Comparison of ENCODE assay signal across 22 mouse cellular contexts in genomic region chr9:49987481-49987880, GRCm38 (mm10).
DNase-seq lines count a peak whose midpoint lies in the region; ATAC-seq and TF ChIP-seq lines count a peak whose summit lies in the region.
"Had no signal": no experiment of that assay in that cellular context is flagged by ENCODE, and none has a peak within 500 bp of the region (broad histone marks: within the 10 kb centered on the region; RNA-seq: fewer than 3 reads in every experiment).

No protein-coding gene starts in this region.

- no peak for TF ChIP-seq CTCF in forebrain, postnatal 0 days (IDR thresholded peaks at IDR 0.05; ENCODE audit: low read depth)

- ATAC-seq in kidney, embryonic 14.5 days (ENCODE audit: low FRiP score, low TSS enrichment), result 0 out of 2 replicates have a peak, but pooled peaks have one; percentile 32
- no peak for ATAC-seq in forebrain, postnatal 0 days
- ATAC-seq: forebrain, embryonic 15.5 days; hindbrain, postnatal 0 days; liver, embryonic 12.5 days had no signal

- H3K36me3 ChIP-seq in kidney, embryonic 14.5 days (ENCODE audit: control insufficient read depth, insufficient read depth, low read length), result no peaks in the 10 kb centered on the region
- H3K36me3 ChIP-seq in forebrain, postnatal 0 days (ENCODE audit: insufficient read depth), result no peaks in the 10 kb centered on the region
- H3K36me3 ChIP-seq: embryonic facial prominence, embryonic 15.5 days; forebrain, embryonic 15.5 days; limb, embryonic 13.5 days; liver, embryonic 12.5 days; midbrain, embryonic 10.5 days had no signal

- H3K27me3 ChIP-seq in kidney, embryonic 14.5 days (ENCODE audit: control insufficient read depth, insufficient read depth, low read length), result no peaks in the 10 kb centered on the region
- no peaks in the 10 kb centered on the region for H3K27me3 ChIP-seq in forebrain, postnatal 0 days (ENCODE audit: insufficient read depth, low read length)
- H3K27me3 ChIP-seq: embryonic facial prominence, embryonic 15.5 days; forebrain, embryonic 15.5 days; limb, embryonic 13.5 days; liver, embryonic 12.5 days had no signal

- no peak overlapping the region for H3K9ac ChIP-seq in kidney, embryonic 14.5 days (ENCODE audit: low read depth, low read length)
- H3K9ac ChIP-seq in forebrain, postnatal 0 days, result no peak overlapping the region
- H3K9ac ChIP-seq: embryonic facial prominence, embryonic 15.5 days; forebrain, embryonic 15.5 days; limb, embryonic 13.5 days; liver, embryonic 12.5 days had no signal

- no peak overlapping the region for H3K27ac ChIP-seq in kidney, embryonic 14.5 days (ENCODE audit: low read depth, low read length)
- no peak overlapping the region for H3K27ac ChIP-seq in forebrain, postnatal 0 days (ENCODE audit: low read depth, low read length)
- H3K27ac ChIP-seq: embryonic facial prominence, embryonic 15.5 days; forebrain, embryonic 15.5 days; hindbrain, postnatal 0 days; kidney, postnatal 0 days; limb, embryonic 13.5 days; liver, embryonic 12.5 days; midbrain, embryonic 10.5 days had no signal

- no peaks in the 10 kb centered on the region for H3K9me3 ChIP-seq in kidney, embryonic 14.5 days (ENCODE audit: control insufficient read depth, low read length)
- no peaks in the 10 kb centered on the region for H3K9me3 ChIP-seq in forebrain, postnatal 0 days (ENCODE audit: low read length)
- H3K9me3 ChIP-seq: embryonic facial prominence, embryonic 15.5 days; forebrain, embryonic 15.5 days; limb, embryonic 13.5 days; liver, embryonic 12.5 days; midbrain, embryonic 10.5 days had no signal

- intact Hi-C loops in heart, postnatal 36 days (cut with DNase I), result no loop called here

- H3K4me3 ChIP-seq in kidney, embryonic 14.5 days (ENCODE audit: low read length), result no peak overlapping the region
- no peak overlapping the region for H3K4me3 ChIP-seq in forebrain, postnatal 0 days (ENCODE audit: low read depth, low read length)
- H3K4me3 ChIP-seq: embryonic facial prominence, embryonic 15.5 days; forebrain, embryonic 15.5 days; limb, embryonic 13.5 days; liver, embryonic 12.5 days; midbrain, embryonic 10.5 days had no signal

- no peak overlapping the region for H3K4me2 ChIP-seq in kidney, embryonic 14.5 days (replicated peaks; ENCODE audit: low read depth, low read length)
- H3K4me2 ChIP-seq in forebrain, postnatal 0 days (ENCODE audit: low read depth), result no peak overlapping the region
- H3K4me2 ChIP-seq: embryonic facial prominence, embryonic 15.5 days; forebrain, embryonic 15.5 days; limb, embryonic 13.5 days; liver, embryonic 12.5 days had no signal

- peak; percentile 89 for DNase-seq in heart, adult 11 months
- no peak for DNase-seq in heart, postnatal 36 days
- DNase-seq in kidney, adult 11 months, result peak; percentile 58
- no peak for DNase-seq in kidney, postnatal 4 days
- DNase-seq in kidney, postnatal 36 days, result peak; percentile 65 to 74
- no peak for DNase-seq in forebrain, postnatal 0 days
- DNase-seq in right cerebral cortex, adult 2 months (ENCODE audit: low spot score in 2 of 2), result no peak
- DNase-seq: adrenal gland, postnatal 25 days; cerebellum, adult 9-10 months; gastrocnemius, postnatal 14 days; lung, adult 18-20 months; lung, postnatal 10 days; retina, postnatal 1 day; thymus, postnatal 14 days had no signal

- H3K4me1 ChIP-seq in kidney, embryonic 14.5 days (ENCODE audit: control insufficient read depth, insufficient read depth, low read length), result peaks cover 15% of the 10 kb centered on the region
- peaks cover 10% of the 10 kb centered on the region for H3K4me1 ChIP-seq in forebrain, postnatal 0 days (ENCODE audit: insufficient read depth)
- H3K4me1 ChIP-seq: liver, embryonic 12.5 days had no signal

Comparison
In these comparisons a context has a peak if more than half of its experiments do, and no peak if none do; other contexts are left out.
1. DNase-seq: peak in heart, adult 11 months (single experiment), kidney, adult 11 months (single experiment) and kidney, postnatal 36 days (2 of 2); none in heart, postnatal 36 days (0 of 2), kidney, postnatal 4 days (0 of 2), forebrain, postnatal 0 days (single experiment) and right cerebral cortex, adult 2 months (0 of 2).